Mouse (Mus musculus) MEL (cell line): ENCODE data around the gene Mab21l3. TPM values are rescaled to one million over a fixed set of nuclear protein-coding genes. Genes with fewer than 3 reads are reported as not detected.

Source experiments
- DNase-seq: peaks from one replicate; pipeline ENCODE4 v3.0.0; 2011; ENCODE audit warnings: low read depth, low spot score
- H3K27ac ChIP-seq: 2 replicates; pipeline ENCODE4 v1.5.1; 2012; ENCODE audit warnings: low read depth, mild to moderate bottlenecking, control low read depth, low read length, moderate library complexity; ENCODE audit not compliant: control insufficient read depth
- H3K27me3 ChIP-seq, 2 experiments: fragments of 150-350 bp in 1 of 2; sonication (generic) in 1 of 2; 2 replicates each; pipeline ENCODE4 v1.6.1; 2012; ENCODE audit warnings: low read length in 2 of 2, mild to moderate bottlenecking in 2 of 2, improper control_type of control experiment in 1 of 2, moderate library complexity in 1 of 2; ENCODE audit not compliant: insufficient read depth in 2 of 2, control insufficient read depth in 1 of 2
- H3K36me3 ChIP-seq, 2 experiments: 2 replicates each; pipeline ENCODE4 v1.6.1; 2012 to 2014; ENCODE audit warnings: low read length in 2 of 2, improper control_type of control experiment in 1 of 2, inconsistent platforms in 1 of 2, mild to moderate bottlenecking in 1 of 2; ENCODE audit not compliant: insufficient read depth in 2 of 2, control insufficient read depth in 1 of 2
- H3K4me1 ChIP-seq, 2 experiments: fragments of 150-350 bp in 1 of 2; sonication (generic) in 1 of 2; 2 replicates each; pipeline ENCODE4 v1.6.1; 2012; ENCODE audit warnings: low read length in 2 of 2, improper control_type of control experiment in 1 of 2, mild to moderate bottlenecking in 1 of 2; ENCODE audit not compliant: insufficient read depth in 2 of 2, control insufficient read depth in 1 of 2
- H3K4me3 ChIP-seq, 2 experiments: fragments of 150-350 bp in 1 of 2; sonication (generic) in 1 of 2; 2 replicates each; pipeline ENCODE4 v1.5.1; 2012; ENCODE audit warnings: low read depth in 2 of 2, low read length in 2 of 2, mild to moderate bottlenecking in 2 of 2, moderate library complexity in 2 of 2, control low read depth in 1 of 2, improper control_type of control experiment in 1 of 2; ENCODE audit not compliant: control insufficient read depth in 1 of 2, insufficient read depth in 1 of 2
- H3K79me2 ChIP-seq: 2 replicates; pipeline ENCODE4 v1.6.1; 2012; ENCODE audit warnings: mild to moderate bottlenecking, low read length, moderate library complexity; ENCODE audit not compliant: control insufficient read depth, poor library complexity, insufficient read depth
- H3K9ac ChIP-seq: 2 replicates; pipeline ENCODE4 v1.6.1; 2012; ENCODE audit warnings: low read depth, mild to moderate bottlenecking, control low read depth, low read length, moderate library complexity; ENCODE audit not compliant: control insufficient read depth, poor library complexity, severe bottlenecking
- H3K9me3 ChIP-seq: fragments of 150-350 bp; sonication (generic); replicated peaks from 2 replicates; pipeline ENCODE4 v1.6.1; 2012; ENCODE audit warnings: mild to moderate bottlenecking, low read length, improper control_type of control experiment, moderate library complexity; ENCODE audit not compliant: insufficient read depth
- BHLHE40 ChIP-seq: IDR thresholded peaks from 2 replicates; pipeline ENCODE4 v1.6.1; 2012; ENCODE audit warnings: low read depth, mild to moderate bottlenecking, inconsistent platforms, low read length, improper control_type of control experiment, borderline replicate concordance
- CHD2 ChIP-seq: IDR thresholded peaks from 2 replicates; pipeline ENCODE4 v1.6.1; 2011; ENCODE audit warnings: low read length, improper control_type of control experiment
- ELF1 ChIP-seq: IDR thresholded peaks from 2 replicates; pipeline ENCODE4 v1.6.1; 2014; ENCODE audit warnings: low read depth, mild to moderate bottlenecking, inconsistent platforms, low read length, improper control_type of control experiment, moderate library complexity
- GATA1 ChIP-seq: IDR thresholded peaks from 2 replicates; pipeline ENCODE4 v1.6.1; 2011; ENCODE audit warnings: low read depth, low read length, improper control_type of control experiment
- HCFC1 ChIP-seq: IDR thresholded peaks from 2 replicates; pipeline ENCODE4 v1.6.1; 2012; ENCODE audit warnings: low read depth, mild to moderate bottlenecking, inconsistent platforms, low read length, improper control_type of control experiment, moderate library complexity
- MAX ChIP-seq: IDR thresholded peaks from 2 replicates; pipeline ENCODE4 v1.6.1; 2011; ENCODE audit warnings: low read length, improper control_type of control experiment
- MAZ ChIP-seq: IDR thresholded peaks from 2 replicates; pipeline ENCODE4 v1.6.1; 2012; ENCODE audit warnings: low read depth, mild to moderate bottlenecking, inconsistent platforms, low read length, improper control_type of control experiment
- MXI1 ChIP-seq: IDR thresholded peaks from 2 replicates; pipeline ENCODE4 v1.6.1; 2011; ENCODE audit warnings: mild to moderate bottlenecking, low read depth, low read length, improper control_type of control experiment
- NELFE ChIP-seq: IDR thresholded peaks from 2 replicates; pipeline ENCODE4 v1.6.1; 2011; ENCODE audit warnings: low read depth, low read length, improper control_type of control experiment
- NRF1 ChIP-seq: IDR thresholded peaks from 2 replicates; pipeline ENCODE4 v1.6.1; 2014; ENCODE audit warnings: low read depth, mild to moderate bottlenecking, inconsistent platforms, low read length, improper control_type of control experiment, moderate library complexity; ENCODE audit not compliant: poor library complexity, insufficient read depth, severe bottlenecking
- POLR2A ChIP-seq, 2 experiments: IDR thresholded peaks; 2 replicates each; pipeline ENCODE4 v1.6.1; 2011 to 2012; ENCODE audit warnings: low read length in 2 of 2, mild to moderate bottlenecking in 2 of 2, control low read depth in 1 of 2, improper control_type of control experiment in 1 of 2, low read depth in 1 of 2, moderate library complexity in 1 of 2; ENCODE audit not compliant: control insufficient read depth in 1 of 2, insufficient read depth in 1 of 2, poor library complexity in 1 of 2
- POLR2AphosphoS2 ChIP-seq: IDR thresholded peaks from 2 replicates; pipeline ENCODE4 v1.6.1; 2011; ENCODE audit warnings: low read length, improper control_type of control experiment
- RAD21 ChIP-seq: IDR thresholded peaks from 2 replicates; pipeline ENCODE4 v1.6.1; 2011; ENCODE audit warnings: mild to moderate bottlenecking, low read depth, low read length, improper control_type of control experiment
- RCOR1 ChIP-seq: IDR thresholded peaks from 2 replicates; pipeline ENCODE4 v1.6.1; 2012; ENCODE audit warnings: low read depth, mild to moderate bottlenecking, inconsistent platforms, low read length, improper control_type of control experiment
- TAL1 ChIP-seq: IDR thresholded peaks from 2 replicates; pipeline ENCODE4 v1.6.1; 2012; ENCODE audit warnings: mild to moderate bottlenecking, inconsistent platforms, low read length, moderate library complexity, mixed read lengths
- TBP ChIP-seq: IDR thresholded peaks from 2 replicates; pipeline ENCODE4 v1.8.0; 2011; ENCODE audit warnings: low read depth, low read length, improper control_type of control experiment
- USF2 ChIP-seq, 2 experiments: IDR thresholded peaks; 2 replicates each; pipeline ENCODE4 v1.6.1; 2011 to 2012; ENCODE audit warnings: improper control_type of control experiment in 2 of 2, low read length in 2 of 2, borderline replicate concordance in 1 of 2, inconsistent platforms in 1 of 2, low read depth in 1 of 2, mild to moderate bottlenecking in 1 of 2; ENCODE audit not compliant: insufficient read depth in 1 of 2
- ZMIZ1 ChIP-seq: IDR thresholded peaks from 2 replicates; pipeline ENCODE4 v1.6.1; 2012; ENCODE audit warnings: low read depth, mild to moderate bottlenecking, inconsistent platforms, low read length, improper control_type of control experiment, moderate library complexity
- ZNF384 ChIP-seq: IDR thresholded peaks from 2 replicates; pipeline ENCODE4 v1.6.1; 2012; ENCODE audit warnings: low read depth, mild to moderate bottlenecking, inconsistent platforms, low read length, improper control_type of control experiment
- polyA plus RNA-seq, 2 experiments: library from polyadenylated mRNA; stranded (reverse) in 1 of 2; unstranded in 1 of 2; fragments of >175 nt in 1 of 2; fragments of >200 nt in 1 of 2; gene quantifications; 2 replicates each; pipeline versions ENCODE4 v1.2.1 to v1.2.4; 2012; ENCODE audit warnings: low replicate concordance in 2 of 2, low read depth in 1 of 2; ENCODE audit not compliant: insufficient read length in 2 of 2, insufficient read depth in 1 of 2, missing spikeins in 1 of 2
- total RNA-seq: library from RNA; depleted of rRNA; stranded (reverse); fragments of 300-350 nt; gene quantifications from 2 replicates; pipeline ENCODE4 v1.2.3, GENCODE M21; 2012

The Mab21l3 gene
- total and polyA plus RNA-seq, 3 experiments: 0.04 TPM; not detected in 2

DNA sequence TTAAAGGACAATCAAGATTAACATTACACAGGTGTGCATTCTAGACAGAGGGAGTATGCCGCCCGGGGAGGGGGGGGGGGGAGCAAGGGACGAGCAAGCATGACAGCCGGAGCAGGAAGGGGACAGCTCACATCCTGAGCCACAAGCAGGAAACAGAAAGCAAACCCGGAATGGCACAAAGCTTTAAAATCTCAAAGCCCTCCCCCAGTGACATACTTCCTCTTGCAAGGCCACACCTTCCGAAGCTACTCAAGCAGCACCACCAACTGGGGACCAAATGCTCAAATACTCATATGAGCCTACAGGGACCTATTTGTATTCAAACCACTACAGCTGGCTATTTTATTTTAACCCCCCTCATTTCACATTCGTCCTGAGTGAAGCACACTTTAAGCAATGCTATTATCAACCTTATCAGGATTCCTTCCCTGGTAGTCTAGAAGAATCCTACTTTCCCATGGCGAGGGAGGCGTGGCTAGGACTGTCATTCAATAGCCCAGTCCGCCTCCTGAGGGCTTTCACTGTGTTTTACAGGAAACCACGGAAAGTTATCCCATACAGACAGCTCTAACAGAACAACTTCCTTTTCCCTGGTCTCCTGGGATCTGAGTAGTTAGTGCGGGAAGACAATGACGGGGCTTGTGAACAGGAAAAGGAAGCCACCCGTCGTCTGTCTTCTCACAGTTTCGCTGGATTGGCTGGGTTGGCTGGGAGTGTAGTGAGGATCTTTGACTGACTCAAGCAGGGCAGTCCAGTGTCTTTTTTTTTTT is 69.7 kb downstream of the Mab21l3 start:
- no peak for TF ChIP-seq MAZ
- no peak for TF ChIP-seq ELF1
- TF ChIP-seq ZMIZ1: no peak
- TF ChIP-seq HCFC1: no peak
- TF ChIP-seq TAL1: no peak
- no peak for TF ChIP-seq GATA1
- no peak for TF ChIP-seq NRF1
- no peak for TF ChIP-seq NELFE
- no peak for TF ChIP-seq POLR2AphosphoS2
- TF ChIP-seq BHLHE40: no peak
- TF ChIP-seq USF2 (IDR thresholded peaks at IDR 0.05; ENCODE audit: borderline replicate concordance in 1 of 2, insufficient read depth in 1 of 2, low read depth in 1 of 2, low read length in 2 of 2): no peak
- TF ChIP-seq, all 39 proteins: peak for 0
- H3K4me3 ChIP-seq: no peak overlapping the region
- no peak overlapping the region for H3K9ac ChIP-seq
- no peak overlapping the region for H3K27ac ChIP-seq
- no peaks in the 10 kb centered on the region for H3K9me3 ChIP-seq
- DNase-seq: peak; percentile 1
- H3K4me1 ChIP-seq: no peaks in the 10 kb centered on the region
- no peaks in the 10 kb centered on the region for H3K79me2 ChIP-seq
- H3K36me3 ChIP-seq: no peaks in the 10 kb centered on the region
- no peaks in the 10 kb centered on the region for H3K27me3 ChIP-seq

DNA sequence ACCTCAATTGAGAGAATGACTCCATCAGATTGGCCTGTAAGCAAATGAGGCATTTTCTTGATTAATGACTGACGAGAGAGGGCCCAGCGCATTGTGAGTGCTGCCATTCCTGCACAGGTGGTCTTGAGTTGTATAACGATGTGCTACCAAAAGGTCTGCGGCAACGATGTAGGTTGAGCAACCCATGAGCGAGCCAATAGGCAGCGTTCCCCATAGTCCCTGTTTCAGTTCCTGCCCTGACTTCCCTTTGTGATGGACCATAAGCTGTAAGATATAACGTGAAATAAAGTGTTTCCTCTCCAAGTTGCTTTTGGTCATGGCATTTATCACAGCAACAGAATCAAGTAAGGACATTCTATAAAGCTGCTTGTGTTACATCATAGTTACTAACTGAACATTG is 73.0 kb downstream of the Mab21l3 start:
- Histone ChIP-seq H3K27ac (no peak overlapping the region), H3K27me3 (no peaks in the 10 kb centered on the region), H3K9ac (no peak overlapping the region), H3K4me3 (no peak overlapping the region), H3K36me3 (no peaks in the 10 kb centered on the region), H3K79me2 (no peaks in the 10 kb centered on the region), H3K9me3 (no peaks in the 10 kb centered on the region), H3K4me1 (no peaks in the 10 kb centered on the region)
- TF ChIP-seq ELF1: no peak
- no peak for TF ChIP-seq BHLHE40
- no peak for TF ChIP-seq MAX
- no peak for TF ChIP-seq POLR2A (IDR thresholded peaks at IDR 0.05; ENCODE audit: control insufficient read depth in 1 of 2, insufficient read depth in 1 of 2, low read depth in 1 of 2, low read length in 2 of 2, poor library complexity in 1 of 2)
- TF ChIP-seq MAZ: no peak
- TF ChIP-seq CHD2: no peak
- no peak for TF ChIP-seq RCOR1
- no peak for TF ChIP-seq ZNF384
- no peak for TF ChIP-seq GATA1
- no peak for TF ChIP-seq TBP
- no peak for TF ChIP-seq RAD21
- no peak for TF ChIP-seq MXI1
- DNase-seq: no peak
